Mouse (Mus musculus): ENCODE measurements around the gene Dgkh.

GRCm38 (mm10) chr14:78703361-78703760 is 29.2 kb downstream of the Dgkh start:
- no peak for TF ChIP-seq POLR2A (IDR thresholded peaks at IDR 0.05; ENCODE audit: insufficient read depth, low read depth, low read length)
- TF ChIP-seq CTCF (IDR thresholded peaks at IDR 0.05; ENCODE audit: insufficient read depth, low read depth, low read length), result no peak

Measured in olfactory bulb, adult 2 months (tissue).